Mouse (Mus musculus): ENCODE data around the gene Numa1. TPM values are rescaled to one million over a fixed set of nuclear protein-coding genes. Genes with fewer than 3 reads are reported as not detected.
"Not testable (repeated sequence)": the region's sequence is repeated elsewhere in the genome, so short reads cannot be mapped to it uniquely, and the experiment has no call there.

The Numa1 gene
- total RNA-seq, 2 experiments from 2014 or later: 98.4 to 108 TPM

DNA sequence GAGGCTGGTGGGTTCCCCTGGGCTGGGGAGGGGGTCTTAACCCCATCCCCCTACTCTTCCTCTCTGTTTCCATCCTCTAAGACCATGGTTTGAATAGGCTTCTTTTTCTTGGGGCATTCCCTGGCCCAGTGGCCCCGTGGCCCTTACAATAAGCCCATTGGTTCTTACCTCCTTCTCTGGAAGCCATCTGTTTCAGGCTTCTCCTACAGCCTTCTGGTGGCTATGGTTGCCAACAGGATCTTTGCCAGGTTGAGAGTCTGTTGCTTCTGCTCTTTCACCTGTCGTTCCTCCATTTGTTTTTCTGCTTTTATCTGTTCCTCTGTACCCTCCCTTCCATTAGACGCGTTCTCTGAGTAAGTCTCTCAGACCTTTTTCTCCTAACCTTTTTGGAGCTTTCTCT is 3.7 kb downstream of the Numa1 start:
- no peak for DNase-seq

DNA sequence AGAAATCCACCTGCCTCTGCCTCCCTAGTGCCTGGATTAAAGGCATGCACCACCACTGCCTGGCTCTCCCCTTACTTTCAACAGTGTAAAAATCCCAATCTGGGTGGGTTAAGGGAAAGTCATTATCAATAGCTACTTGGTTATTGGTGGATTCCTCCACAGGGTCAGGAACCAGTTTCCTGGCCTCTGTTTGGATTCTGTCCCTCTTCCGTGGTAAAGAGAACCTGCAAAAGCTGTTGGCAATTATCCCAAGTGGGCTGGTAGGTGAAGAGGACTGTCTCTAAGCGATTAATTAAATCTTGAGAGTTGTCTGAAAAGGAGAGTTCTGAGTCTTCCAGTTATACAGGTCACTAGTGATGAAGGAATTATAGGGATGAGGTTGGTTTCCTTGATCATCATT is 4.4 kb downstream of the Numa1 start:
- no peak for DNase-seq

DNA sequence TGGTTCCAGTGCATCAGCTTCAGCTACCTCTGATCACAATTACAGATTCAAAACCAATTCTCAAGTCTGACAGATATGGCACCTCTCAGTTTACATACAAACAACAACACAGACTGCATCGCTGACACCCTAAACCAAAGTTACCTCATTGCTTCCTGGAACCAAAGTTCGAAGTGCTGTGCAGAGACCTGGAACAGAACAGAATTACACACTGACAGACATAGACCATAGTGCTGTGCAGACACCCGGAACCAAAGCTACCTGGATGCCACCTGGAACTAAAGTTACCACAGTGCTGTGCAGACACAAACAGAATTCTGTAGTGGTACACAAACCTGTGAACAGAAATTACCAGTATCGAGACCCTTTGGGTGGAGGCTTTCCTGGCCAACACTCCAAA is 5.8 kb downstream of the Numa1 start:
- DNase-seq: no peak

- not testable (repeated sequence) for DNase-seq
Observed at GRCm38 (mm10) chr7:101949008-101949407, 15.1 kb downstream of the Numa1 start.

DNA sequence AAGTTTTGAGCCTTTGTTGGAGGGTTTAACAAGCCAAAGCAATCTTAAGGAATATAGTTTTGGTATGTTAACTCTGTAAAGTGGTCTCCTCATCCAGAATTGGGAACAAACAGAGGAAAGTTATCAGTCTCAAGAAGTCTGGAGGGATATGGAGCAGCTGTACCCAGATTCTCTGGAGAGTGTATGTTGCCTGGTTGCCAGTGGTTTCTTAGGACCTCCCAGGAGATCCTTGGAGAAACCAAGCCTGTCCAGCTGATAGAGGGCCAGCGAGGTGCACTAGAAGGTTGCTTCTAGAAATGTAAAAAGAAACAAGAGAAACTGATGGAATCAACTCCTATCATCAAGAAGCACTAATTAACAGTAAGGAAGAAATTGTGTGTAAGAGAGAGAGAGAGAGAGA is 17.7 kb downstream of the Numa1 start:
- DNase-seq: peak; percentile 21

DNA sequence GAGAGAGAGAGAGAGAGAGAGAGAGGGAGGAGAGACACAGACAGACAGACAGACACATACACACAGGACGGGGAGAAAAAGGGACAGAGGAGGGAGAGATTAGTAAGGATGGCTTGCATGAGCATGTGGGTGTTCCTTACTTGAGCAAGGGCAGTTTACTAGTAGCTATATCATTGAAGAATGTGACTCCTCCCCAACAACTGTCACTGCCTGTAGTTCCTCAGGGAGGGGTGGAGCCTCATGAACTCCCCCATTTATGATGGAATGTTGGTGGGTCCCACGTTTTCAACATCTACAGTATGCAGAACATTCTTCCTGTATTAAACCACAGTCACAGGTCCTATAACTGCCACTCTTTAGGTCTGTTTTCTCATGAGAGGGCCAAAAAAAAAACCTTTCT is 18.2 kb downstream of the Numa1 start:
- no peak for DNase-seq

GRCm38 (mm10) chr7:101954163-101954562 is 20.3 kb downstream of the Numa1 start:
- DNase-seq: no peak

DNA sequence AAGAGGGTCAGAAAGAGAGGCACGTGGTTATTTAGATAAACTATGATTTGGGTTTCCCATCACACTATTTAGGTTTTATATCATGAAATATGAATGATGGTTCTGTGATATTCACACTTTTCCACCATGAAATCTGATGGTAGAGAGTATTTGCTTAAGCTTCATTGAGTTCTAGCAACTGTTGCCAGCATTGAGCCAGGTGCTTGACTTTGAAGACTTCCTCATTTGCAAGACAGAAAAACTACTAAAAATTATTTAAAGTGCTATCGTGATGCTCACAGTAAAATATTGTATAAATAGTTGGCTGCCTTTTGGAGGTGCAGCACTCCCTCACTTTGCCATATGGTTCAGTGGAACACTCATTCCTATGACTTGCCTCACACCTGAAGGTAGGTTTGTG is 21.4 kb downstream of the Numa1 start:
- no peak for DNase-seq

DNA sequence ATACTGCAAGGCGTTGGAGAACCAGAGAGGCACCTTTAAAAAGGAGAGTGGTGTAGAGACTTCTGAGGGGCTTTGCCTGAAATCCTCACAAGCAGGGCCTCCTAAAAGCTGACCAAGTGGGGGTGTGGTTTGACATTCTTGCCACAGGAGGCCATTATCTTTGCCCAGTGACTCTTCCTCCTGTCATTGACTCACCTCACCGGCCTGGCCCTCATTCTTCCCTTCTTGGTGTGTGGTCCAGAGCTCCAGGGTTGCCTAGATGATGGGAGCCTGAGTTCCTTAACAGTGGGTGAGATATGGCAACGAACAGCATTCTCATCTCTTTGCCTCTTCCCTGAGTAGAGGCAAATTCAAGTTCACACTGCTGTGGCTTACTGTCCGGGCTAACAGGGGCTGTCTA is 22.0 kb downstream of the Numa1 start:
- DNase-seq: no peak

GRCm38 (mm10) chr7:101956481-101956880 is 22.6 kb downstream of the Numa1 start:
- DNase-seq: no peak

GRCm38 (mm10) chr7:101956911-101957310 is 23.0 kb downstream of the Numa1 start:
- no peak for DNase-seq

DNA sequence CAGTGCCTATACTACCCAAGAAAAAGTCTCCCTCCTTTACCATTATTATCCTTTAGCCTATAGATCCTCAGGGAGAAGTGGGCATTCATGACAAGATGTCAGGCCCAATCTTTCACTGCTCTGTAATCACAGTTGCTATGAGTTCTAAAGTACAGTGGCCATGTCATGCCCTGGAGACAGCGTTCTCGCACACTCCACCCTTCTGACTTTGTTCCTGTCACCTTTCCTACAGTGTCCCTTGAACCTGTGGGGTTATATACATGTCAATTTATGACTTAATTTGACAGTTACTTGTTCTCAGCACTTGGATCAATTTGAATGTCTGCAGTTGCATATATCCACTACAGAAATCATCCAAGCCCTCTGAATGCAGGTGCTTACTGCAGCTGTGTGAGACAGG is 28.9 kb downstream of the Numa1 start:
- no peak for DNase-seq

DNA sequence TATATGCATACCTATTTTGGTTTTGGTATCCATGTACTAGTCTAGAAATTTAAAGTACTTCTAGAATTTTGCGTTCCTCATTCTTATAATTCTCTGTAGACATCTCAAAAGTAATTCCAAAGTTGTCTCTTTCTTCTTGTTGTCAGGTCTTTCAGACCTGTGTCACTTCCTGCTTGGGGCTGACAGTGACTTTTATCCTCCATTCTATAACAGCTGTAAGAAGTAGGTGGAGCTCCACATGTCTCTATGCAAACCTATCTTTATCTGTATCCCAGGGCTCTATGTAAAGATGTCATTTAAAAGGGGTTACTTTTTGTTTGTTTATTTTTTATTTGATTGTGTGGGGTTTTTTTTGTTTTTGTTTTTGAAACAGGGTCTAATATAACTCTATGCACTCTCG is 29.7 kb downstream of the Numa1 start:
- DNase-seq: no peak

- no peak for DNase-seq
Observed at GRCm38 (mm10) chr7:101964551-101964950, 30.6 kb downstream of the Numa1 start.

- no peak for DNase-seq
Observed at GRCm38 (mm10) chr7:101965606-101966005, 31.7 kb downstream of the Numa1 start.

GRCm38 (mm10) chr7:101967256-101967655 is 33.3 kb downstream of the Numa1 start:
- no peak for DNase-seq

GRCm38 (mm10) chr7:101968751-101969150 is 34.8 kb downstream of the Numa1 start:
- DNase-seq: peak; percentile 18

GRCm38 (mm10) chr7:101969694-101970428 is 36.0 kb downstream of the Numa1 start:
- DNase-seq: peak; percentile 86

- peak; percentile 94 for DNase-seq
Observed at GRCm38 (mm10) chr7:101970429-101970775, 36.5 kb downstream of the Numa1 start.

DNA sequence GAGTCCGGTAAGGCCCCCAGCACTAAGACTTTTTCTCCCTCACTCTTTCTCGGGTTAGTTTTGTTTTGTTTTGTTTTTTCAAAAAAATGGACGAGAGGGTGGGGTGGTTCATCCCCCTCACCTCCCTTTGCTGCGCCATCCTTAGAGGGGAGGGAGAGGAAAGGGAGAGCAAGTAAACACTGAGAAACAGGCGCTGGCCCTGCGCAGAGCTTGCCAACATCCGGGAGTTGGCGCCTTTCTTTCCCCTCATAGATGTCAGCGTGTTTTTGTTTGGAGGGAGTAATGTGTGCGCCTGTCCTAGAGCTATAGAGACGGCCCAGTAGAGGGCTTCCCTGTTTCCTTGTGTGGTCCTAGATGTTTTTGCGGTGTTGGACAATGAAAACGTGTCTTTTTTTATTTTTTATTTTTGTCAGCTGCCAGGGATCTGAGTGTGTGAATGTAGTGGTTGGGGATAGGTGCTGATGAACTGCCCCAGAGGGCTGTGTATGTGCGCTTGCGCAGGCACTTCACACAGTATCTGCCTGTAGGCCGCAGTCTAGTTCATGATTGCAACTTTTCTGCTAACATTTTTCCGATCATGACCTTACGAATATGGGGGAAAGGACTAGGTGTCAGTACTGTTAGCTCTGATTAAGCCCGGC is 37.0 kb downstream of the Numa1 start:
- peak; percentile 82 for DNase-seq

DNA sequence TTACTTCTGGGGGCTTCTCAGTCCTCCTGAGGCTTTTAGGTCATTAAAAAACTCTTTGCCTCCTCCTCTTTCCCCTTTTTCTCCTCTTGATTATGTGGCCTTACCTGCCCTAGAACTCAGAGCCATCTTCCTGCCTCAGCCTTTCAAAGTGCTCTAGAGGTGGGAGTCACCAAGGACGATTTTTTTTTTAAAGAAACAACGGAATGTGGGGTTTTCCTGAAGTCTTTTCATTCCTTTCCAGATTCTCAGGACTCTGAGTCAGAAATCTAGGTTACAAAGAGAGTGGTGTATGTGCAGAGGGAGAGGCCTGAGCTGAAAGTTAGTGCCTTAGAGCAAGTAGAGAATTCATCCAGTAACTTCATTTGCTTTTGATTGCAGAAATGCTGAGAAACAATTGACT is 37.8 kb downstream of the Numa1 start:
- DNase-seq: no peak

DNA sequence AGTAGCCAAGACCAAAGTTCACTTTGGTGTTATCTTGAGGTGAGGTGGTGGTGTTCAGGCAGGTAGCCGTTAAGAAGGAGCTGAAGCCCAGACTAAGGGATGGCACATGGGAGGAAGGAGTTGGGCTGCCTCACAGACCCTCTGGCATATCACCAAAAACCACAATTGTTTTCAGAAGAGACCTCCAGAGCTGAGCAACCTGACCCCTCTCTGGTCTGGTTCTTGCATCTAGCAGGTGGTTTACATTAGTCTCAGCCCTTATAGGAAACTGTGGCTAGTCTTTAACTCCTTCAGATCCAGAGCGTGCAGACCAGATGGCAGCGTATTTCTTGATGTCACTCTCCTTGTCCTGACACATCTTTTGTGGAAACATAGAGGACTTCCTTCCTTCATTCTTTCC is 39.8 kb downstream of the Numa1 start:
- no peak for DNase-seq

DNA sequence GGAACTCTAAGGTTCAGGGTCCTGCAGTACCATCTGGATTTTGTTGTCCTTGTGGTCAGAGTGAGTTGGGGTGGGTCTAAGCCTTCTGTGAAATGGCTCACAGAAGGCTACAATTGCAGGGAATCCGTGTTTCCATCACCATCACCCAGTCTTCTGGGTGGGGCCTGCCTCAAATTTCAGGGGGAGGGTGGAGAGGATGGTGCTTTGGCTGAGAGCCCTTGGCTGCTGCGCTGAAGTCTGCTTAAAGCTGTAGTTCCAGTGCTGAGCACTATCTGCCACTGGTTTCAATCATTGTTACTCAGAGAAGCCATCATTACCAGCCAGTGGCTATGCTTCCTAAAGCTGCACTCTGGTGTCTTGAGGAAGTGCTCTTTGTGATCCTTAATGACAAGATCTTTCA is 40.6 kb downstream of the Numa1 start:
- peak; percentile 60 for DNase-seq

GRCm38 (mm10) chr7:101982735-101983134 is 48.8 kb downstream of the Numa1 start:
- no peak for DNase-seq

DNA sequence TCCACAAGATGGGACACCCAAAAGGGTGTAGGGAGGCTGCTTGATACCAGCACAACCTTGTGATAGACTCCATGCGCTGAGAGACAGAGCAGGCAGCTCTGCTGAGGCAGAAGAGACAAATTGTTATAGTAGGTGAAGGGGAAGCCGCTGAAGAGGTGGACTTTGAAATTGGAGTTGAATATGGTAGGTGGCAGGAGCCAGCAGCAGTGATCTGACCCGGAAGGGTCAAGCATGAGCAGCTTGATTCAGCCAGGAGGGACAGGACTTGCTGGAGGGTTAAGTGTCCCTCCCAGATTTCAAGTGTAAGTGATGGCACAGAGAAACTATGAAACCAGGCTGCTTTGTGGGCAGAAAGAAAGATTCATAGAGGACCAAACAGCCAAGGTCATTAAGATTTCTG is 51.2 kb downstream of the Numa1 start:
- no peak for DNase-seq

Data from heart, postnatal 4 days (tissue).